Mouse (Mus musculus) mature B cell (primary cell): ENCODE data around the gene Tbc1d25.

ENCODE experiments used
- in situ Hi-C: fragments of 300-500 bp; cut with MboI; formaldehyde crosslinking; loops from 2 replicates; pipeline ENCODE4 v1.14.3; 2019

Gene Tbc1d25

DNA sequence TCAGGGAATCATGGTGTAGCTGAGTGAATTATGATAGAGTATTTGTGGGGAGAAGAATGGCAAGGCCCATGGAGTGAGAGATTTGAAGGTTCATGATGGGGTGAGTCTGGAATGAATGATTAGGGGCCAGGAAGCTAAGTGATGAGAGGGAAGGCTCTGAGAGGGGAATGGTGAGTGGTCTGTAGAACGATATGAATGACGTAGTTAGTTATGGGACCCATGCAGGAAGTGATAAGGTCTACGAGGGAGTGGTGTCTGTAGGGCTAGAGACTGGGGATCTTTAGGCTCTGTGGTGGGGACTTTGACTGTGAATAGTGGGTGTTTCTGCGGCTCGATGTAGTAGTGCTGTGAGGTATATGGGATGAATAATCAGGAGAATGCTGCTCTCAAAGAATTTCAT, 3.7 kb upstream of the Tbc1d25 start:
- in situ Hi-C loops: no loop called here

- in situ Hi-C loops: no loop called here
These were observed 2.9 kb upstream of the Tbc1d25 start for GRCm38 (mm10) chrX:8178871-8179270.

DNA sequence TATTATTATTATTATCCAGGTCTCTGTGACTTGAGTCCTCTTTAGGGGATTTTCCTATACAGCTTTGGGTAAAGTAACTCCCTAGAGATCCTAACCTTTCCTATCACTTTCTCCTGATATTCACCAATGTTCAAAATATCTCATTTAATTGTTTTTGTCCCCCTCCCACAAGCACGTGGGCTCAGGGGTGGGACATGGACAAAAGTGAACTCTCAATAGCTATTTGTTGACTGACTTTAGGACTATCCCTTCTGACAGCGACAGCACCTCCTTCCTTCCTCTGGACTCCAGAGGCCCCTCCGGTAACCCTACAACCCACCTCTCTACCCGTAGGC, 845 bp downstream of the Tbc1d25 start:
- in situ Hi-C loops: no loop called here

DNA sequence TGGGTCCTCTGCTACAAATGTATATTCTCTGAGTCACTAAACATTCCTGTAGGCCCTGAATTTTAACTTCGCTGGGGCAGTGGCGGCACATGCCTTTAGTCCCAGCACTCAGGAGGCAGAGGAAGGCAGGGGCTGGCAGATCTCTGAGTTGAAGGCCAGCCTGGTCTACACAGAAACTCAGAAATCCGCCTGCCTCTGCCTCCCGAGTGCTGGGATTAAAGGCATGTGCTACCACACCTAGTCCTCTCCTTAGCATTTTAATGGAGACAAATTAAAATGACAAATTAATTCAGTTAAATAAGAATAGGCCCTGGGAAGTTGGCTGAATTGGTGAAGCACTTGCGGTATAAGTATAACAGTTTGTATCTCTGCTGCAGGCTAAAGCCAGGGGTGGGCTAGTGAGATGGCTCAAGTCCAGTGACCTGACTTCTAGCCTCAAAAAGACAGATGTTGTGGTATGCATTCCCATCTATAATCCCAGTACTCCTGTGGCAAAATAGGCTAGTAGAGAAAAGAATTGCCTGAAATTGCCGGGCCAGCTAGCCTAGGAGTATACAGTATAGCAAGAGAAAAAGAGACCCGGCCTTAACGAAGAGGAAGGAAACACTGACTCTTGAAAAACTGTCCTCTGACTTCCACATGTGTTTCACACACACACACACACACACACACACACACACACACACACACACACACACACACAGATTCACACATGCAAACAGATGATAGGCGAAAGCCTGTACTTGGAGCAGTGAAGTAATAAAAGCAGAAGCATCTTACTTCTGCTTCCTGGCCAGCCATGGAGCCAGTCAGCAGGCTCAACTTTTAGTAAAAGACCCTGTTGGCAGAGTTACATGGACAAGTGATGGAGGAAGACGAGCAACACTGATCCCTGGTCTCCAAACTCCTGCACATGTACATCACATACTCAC, 8.0 kb downstream of the Tbc1d25 start:
- in situ Hi-C loops: no loop called here

- in situ Hi-C loops: no loop called here
These were observed 11.5 kb downstream of the Tbc1d25 start for GRCm38 (mm10) chrX:8164471-8164870.

DNA sequence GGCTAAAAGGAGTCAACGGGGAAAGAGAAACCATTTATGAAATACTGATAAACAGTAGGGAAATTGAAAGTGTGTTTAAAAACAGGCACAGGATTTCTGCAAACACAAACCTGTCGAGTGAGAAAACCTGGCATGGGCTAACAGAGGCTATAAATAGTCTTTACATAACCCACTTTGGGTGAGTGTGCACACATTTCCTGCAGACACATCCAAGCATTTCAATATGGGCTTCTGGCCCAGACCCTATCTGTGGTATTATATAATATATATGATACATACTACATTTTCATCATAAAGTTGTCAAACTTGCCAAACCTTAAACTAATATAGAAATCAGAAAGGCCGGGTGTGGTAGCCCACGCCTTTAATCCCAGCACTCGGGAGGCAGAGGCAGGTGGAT, 12.9 kb downstream of the Tbc1d25 start:
- in situ Hi-C loops: no loop called here

DNA sequence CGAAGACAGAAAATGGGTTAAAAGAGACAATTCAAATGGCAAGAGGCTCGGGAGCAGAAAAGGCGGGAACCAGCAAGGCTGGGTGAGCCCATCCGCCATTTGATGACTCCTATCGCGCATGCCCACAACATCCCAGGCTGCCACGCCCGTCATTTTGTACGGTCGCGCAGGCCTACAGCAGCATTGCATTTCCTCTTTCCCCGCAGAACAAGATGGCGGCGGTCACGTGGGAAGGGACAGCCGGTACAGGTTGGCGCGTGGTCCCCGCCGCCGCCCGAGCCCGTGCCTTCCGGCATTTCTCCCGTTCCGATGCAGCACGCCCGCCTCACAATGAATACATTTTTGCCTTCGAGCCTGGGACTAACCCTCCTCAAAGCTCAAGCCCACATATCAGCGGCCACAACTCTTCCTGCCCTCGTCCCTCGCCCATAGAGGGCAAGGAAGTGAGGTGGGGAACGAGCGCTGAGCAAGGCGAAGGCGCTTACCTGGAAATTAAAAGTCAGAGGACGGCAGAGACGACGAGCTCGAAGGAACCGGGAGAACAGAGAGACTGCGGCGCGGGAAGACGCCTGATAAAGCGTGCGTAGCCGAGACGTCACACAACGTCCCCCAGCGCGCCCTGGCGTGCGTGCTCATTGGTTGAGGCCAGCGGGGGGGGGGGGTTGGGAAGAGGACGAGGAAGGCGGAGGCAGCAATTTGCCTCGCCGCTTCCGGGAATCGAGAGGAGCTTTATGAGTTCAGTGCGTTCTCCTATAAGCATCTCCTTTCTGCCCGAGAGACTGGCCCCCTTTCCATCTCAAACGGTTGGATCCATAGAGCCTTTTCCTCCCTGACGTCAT, 30.6 kb downstream of the Tbc1d25 start, which contains the start of gene Rbm3:
Gene Rbm3 (minus strand): TSS at position 728 of the 839 bp plus-strand sequence.
- in situ Hi-C loops: loop anchor here (25.0 kb wide), 1 partner anchor 258 kb away; the partner anchor contains the start of genes Pim2, Pqbp1, Slc35a2 and Timm17b

DNA sequence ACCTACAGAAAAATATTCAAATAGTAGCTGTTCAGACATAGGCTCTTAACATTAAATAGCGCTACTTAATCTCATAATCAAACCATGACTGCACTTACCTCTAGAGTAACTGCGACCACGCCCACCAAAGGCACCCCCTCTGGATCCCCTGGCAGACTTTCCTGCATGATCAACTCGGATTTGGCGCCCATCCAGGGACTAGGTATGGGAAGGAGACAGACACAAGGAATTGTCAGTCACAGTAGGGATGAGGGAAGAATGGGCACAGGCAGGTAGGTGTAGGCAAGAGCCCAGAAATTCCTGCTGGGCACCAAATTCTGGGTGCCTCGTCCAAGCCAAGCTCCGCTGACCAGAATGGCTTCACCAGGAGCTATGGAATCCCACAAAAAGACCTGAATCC, 32.2 kb downstream of the Tbc1d25 start:
- in situ Hi-C loops: loop anchor here (25.0 kb wide), 1 partner anchor 256 kb away; the partner anchor contains the start of genes Pim2, Pqbp1, Slc35a2 and Timm17b

- in situ Hi-C loops: loop anchor here (25.0 kb wide), 1 partner anchor 256 kb away; the partner anchor contains the start of genes Pim2, Pqbp1, Slc35a2 and Timm17b
These were observed 33.0 kb downstream of the Tbc1d25 start for GRCm38 (mm10) chrX:8142948-8143347.

DNA sequence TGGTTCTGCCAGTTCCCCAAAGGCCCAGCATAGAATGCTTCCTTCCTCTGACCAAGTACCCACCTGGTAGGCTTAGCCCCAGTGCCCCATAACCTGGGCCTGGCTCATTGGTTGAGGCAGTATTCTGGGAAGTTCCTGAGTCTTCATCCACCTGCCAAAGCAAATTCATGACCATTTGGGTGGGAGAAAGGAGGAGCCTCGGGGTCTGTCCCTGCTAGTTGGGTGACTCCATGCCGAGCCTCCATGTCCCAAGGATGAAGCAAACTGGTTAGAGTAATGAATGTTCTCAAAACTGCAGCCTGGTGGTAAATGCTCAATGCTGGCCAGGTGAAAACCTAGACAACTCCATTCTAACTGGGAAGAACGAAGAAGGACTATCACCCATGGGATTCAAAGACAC, 34.9 kb downstream of the Tbc1d25 start:
- in situ Hi-C loops: loop anchor here (25.0 kb wide), 1 partner anchor 254 kb away; the partner anchor contains the start of genes Pim2, Pqbp1, Slc35a2 and Timm17b

- in situ Hi-C loops: loop anchor here (25.0 kb wide), 1 partner anchor 253 kb away; the partner anchor contains the start of genes Pim2, Pqbp1, Slc35a2 and Timm17b
These were observed 35.5 kb downstream of the Tbc1d25 start for GRCm38 (mm10) chrX:8140446-8140845.

- in situ Hi-C loops: loop anchor here (25.0 kb wide), 1 partner anchor 252 kb away; the partner anchor contains the start of genes Pim2, Pqbp1, Slc35a2 and Timm17b
These were observed 36.5 kb downstream of the Tbc1d25 start for GRCm38 (mm10) chrX:8139480-8139879.

- in situ Hi-C loops: loop anchor here (25.0 kb wide), 1 partner anchor 249 kb away; the partner anchor contains the start of genes Pim2, Pqbp1, Slc35a2 and Timm17b
These were observed 40.1 kb downstream of the Tbc1d25 start for GRCm38 (mm10) chrX:8135886-8136285.

GRCm38 (mm10) chrX:8132017-8132976, 43.7 kb downstream of the Tbc1d25 start, which contains the start of gene Wdr13:
TSS of gene Wdr13 (minus strand) at chrX:8132892.
- in situ Hi-C loops: loop anchor here (25.0 kb wide), 1 partner anchor 245 kb away; the partner anchor contains the start of genes Pim2, Pqbp1, Slc35a2 and Timm17b

GRCm38 (mm10) chrX:8131393-8131792, 44.6 kb downstream of the Tbc1d25 start:
- in situ Hi-C loops: loop anchor here (25.0 kb wide), 1 partner anchor 244 kb away; the partner anchor contains the start of genes Pim2, Pqbp1, Slc35a2 and Timm17b

DNA sequence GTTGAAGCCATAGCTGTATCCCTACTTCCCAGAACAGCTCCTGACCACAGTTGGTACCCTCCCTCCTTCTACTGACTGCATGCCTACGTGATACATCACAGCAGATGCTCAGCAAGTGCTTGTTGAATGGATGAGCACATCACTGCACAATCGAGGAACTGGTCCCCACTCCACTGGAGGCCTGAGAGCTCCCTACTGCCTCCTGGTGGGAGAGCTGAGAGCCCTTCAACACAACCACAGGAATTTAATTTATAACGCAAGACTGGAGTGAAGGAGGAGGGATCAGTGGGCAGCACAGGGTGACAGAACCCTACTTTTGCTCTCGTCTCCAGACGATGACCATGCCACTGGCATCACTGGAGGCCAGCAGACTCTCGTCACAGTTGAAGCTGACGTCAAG, 50.7 kb downstream of the Tbc1d25 start:
- in situ Hi-C loops: loop anchor here (25.0 kb wide), 1 partner anchor 238 kb away; the partner anchor contains the start of genes Pim2, Pqbp1, Slc35a2 and Timm17b

DNA sequence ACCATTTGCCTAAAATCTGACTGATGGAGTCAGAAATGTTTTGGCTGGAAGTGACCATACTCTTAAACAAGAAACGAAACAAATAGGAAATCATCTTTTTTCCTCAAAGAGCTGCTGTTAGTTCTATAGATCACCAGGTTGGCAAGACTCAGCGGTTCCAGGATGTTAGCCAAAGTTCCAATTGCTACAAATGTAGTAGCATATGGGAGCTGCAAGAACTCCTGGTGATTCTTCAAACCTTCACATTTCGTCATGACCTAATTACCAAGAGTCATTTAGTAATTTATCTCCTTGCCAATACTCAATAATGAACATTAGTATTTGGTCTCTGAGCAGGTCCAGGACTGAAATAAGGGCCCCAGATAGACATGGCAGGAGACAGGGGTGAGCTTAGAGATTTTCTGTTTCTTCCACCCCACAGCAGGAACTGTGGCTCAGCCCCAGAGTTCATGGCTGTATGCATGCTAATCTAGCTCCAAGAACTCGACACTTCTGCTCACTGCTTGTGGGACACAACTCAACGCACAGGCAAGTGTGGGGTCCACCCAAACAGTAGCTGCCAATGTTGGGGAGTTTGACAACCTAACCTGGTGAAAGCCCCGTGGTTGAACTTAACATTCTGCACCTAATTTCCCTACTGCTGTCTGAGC, 52.0 kb downstream of the Tbc1d25 start:
- in situ Hi-C loops: no loop called here

GRCm38 (mm10) chrX:8117264-8117663, 58.7 kb downstream of the Tbc1d25 start:
- in situ Hi-C loops: loop anchor here (10.0 kb wide), 1 partner anchor 82 kb away; no protein-coding TSS in a partner anchor

DNA sequence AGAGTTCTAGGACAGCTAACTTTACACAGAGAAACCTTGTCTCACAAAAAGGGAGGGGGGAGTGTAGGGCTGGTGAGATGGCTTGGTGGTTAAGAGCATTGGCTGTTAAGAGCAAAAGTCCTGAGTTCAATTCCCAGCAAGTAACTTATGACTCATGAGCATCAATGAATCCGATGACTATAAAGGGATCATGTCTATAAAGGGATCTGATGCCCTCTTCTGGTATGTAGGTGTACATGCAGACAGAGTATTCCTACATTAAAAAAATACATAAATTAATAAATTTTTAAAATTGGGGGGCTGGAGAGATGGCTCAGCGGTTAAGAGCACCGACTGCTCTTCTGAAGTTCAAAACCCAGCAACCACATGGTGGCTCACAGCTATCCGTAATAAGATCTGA, 60.7 kb downstream of the Tbc1d25 start:
- in situ Hi-C loops: loop anchor here (10.0 kb wide), 1 partner anchor 80 kb away; no protein-coding TSS in a partner anchor

DNA sequence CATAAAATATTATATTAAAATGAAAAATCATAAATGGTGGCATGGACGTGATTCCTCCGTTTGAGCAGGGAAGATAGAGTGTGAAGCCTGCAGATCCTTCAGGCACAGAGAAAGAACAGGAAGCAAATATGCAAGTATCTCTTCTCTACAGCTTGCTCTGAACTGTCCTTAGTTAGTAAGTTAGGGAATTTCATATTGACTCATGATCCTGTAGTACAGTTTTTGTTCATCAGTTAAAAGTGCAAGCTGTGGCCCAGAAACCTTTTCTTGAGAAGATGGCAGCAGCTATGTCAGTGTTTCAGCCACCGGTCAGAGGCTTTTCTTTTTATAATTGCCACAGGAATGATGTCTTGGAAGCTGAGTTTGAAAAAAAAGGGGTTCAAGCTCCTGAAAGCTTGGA, 71.0 kb downstream of the Tbc1d25 start:
- in situ Hi-C loops: no loop called here
